Mouse (Mus musculus): ENCODE data around the gene Dvl2. TPM values are rescaled to one million over a fixed set of nuclear protein-coding genes. Genes with fewer than 3 reads are reported as not detected.
A peak's percentile ranks its signal among the peaks of the same experiment; 100 is the strongest.

Gene Dvl2
- polyA plus RNA-seq, 1 experiment from 2014 or later = 34.9 TPM

DNA sequence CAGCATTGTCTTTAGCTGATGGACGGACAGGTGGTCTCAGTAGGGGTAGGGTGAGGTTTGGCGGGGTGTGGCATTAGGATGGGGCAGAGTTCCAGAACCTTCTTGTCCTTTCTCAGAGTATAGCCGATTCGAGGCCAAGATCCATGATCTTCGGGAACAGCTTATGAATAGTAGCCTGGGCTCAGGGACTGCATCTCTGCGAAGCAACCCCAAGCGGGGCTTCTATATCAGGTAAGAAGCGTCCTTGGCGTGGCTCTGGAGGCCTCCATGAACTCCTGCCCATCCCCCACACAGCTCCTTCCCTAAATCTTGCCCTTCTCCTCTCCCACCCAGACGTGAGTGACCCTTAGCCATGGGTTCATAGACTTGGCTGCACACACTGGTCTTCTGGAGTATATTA, 39.2 kb downstream of the Dvl2 start:
- no peaks in the 10 kb centered on the region for H3K9me3 ChIP-seq (replicated peaks; ENCODE audit: control insufficient read depth, low read length)
- ATAC-seq (replicated peaks; ENCODE audit: insufficient number of reproducible peaks, low FRiP score, low TSS enrichment, low read depth) = no peak
- H3K27ac ChIP-seq (replicated peaks; ENCODE audit: low read depth, low read length) = no peak overlapping the region
- no peaks in the 10 kb centered on the region for H3K4me1 ChIP-seq (ENCODE audit: control insufficient read depth, insufficient read depth, low read length)
- peaks cover 2% of the 10 kb centered on the region for H3K36me3 ChIP-seq (replicated peaks; ENCODE audit: control insufficient read depth, insufficient read depth, low read depth, low read length)
- 91% methylated on average over 10 of the region's 10 CpGs for WGBS
- no peak overlapping the region for H3K9ac ChIP-seq (replicated peaks; ENCODE audit: low read length)
- H3K4me3 ChIP-seq (ENCODE audit: low read depth, low read length) = no peak overlapping the region
- no peak for DNase-seq (ENCODE audit: low spot score)
- H3K27me3 ChIP-seq (ENCODE audit: control insufficient read depth, insufficient read depth, low read length) = no peaks in the 10 kb centered on the region
- no peak overlapping the region for H3K4me2 ChIP-seq (ENCODE audit: low read depth, low read length)

DNA sequence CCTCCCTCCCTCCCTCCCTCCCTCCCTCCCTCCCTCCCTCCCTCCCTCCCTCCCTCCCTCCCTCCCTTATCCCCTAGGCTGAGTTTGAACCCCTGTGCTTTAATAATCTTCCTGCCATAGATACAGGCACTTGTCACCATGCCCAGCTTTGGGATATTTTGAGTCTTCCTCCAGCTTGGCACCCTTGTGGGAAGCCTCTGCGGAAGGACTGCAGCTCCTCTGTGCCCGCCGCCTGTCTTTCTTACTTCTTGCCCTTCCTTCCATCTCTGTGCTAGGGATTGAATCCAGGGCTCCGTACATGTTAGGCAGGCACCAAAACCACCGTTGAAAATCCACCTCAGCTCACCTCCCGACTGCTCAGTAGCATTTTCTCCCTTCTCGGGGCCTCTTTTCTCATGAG, 39.8 kb downstream of the Dvl2 start:
- Histone ChIP-seq H3K4me2 (ENCODE audit: low read depth, low read length) (no peak overlapping the region), H3K27me3 (ENCODE audit: control insufficient read depth, insufficient read depth, low read length) (no peaks in the 10 kb centered on the region), H3K4me3 (ENCODE audit: low read depth, low read length) (no peak overlapping the region), H3K9me3 (replicated peaks; ENCODE audit: control insufficient read depth, low read length) (no peaks in the 10 kb centered on the region), H3K36me3 (replicated peaks; ENCODE audit: control insufficient read depth, insufficient read depth, low read depth, low read length) (peaks cover 2% of the 10 kb centered on the region), H3K27ac (replicated peaks; ENCODE audit: low read depth, low read length) (no peak overlapping the region), H3K4me1 (ENCODE audit: control insufficient read depth, insufficient read depth, low read length) (no peaks in the 10 kb centered on the region), H3K9ac (replicated peaks; ENCODE audit: low read length) (no peak overlapping the region)
- ATAC-seq (replicated peaks; ENCODE audit: insufficient number of reproducible peaks, low FRiP score, low TSS enrichment, low read depth) = no peak
- DNase-seq (ENCODE audit: low spot score) = no peak
- WGBS = 93% methylated on average over 7 of the region's 7 CpGs

- Histone ChIP-seq H3K36me3 (replicated peaks; ENCODE audit: control insufficient read depth, insufficient read depth, low read depth, low read length) (peaks cover 2% of the 10 kb centered on the region), H3K9ac (replicated peaks; ENCODE audit: low read length) (no peak overlapping the region), H3K9me3 (replicated peaks; ENCODE audit: control insufficient read depth, low read length) (no peaks in the 10 kb centered on the region), H3K4me1 (ENCODE audit: control insufficient read depth, insufficient read depth, low read length) (no peaks in the 10 kb centered on the region), H3K27ac (replicated peaks; ENCODE audit: low read depth, low read length) (no peak overlapping the region), H3K27me3 (ENCODE audit: control insufficient read depth, insufficient read depth, low read length) (no peaks in the 10 kb centered on the region), H3K4me2 (ENCODE audit: low read depth, low read length) (no peak overlapping the region), H3K4me3 (ENCODE audit: low read depth, low read length) (no peak overlapping the region)
- 90% methylated on average over 23 of the region's 23 CpGs for whole genome bisulfite sequencing
- no peak for DNase-seq (ENCODE audit: low spot score)
- ATAC-seq (replicated peaks; ENCODE audit: insufficient number of reproducible peaks, low FRiP score, low TSS enrichment, low read depth) = no peak
These were observed 42.1 kb downstream of the Dvl2 start for GRCm38 (mm10) chr11:70042309-70043085.

DNA sequence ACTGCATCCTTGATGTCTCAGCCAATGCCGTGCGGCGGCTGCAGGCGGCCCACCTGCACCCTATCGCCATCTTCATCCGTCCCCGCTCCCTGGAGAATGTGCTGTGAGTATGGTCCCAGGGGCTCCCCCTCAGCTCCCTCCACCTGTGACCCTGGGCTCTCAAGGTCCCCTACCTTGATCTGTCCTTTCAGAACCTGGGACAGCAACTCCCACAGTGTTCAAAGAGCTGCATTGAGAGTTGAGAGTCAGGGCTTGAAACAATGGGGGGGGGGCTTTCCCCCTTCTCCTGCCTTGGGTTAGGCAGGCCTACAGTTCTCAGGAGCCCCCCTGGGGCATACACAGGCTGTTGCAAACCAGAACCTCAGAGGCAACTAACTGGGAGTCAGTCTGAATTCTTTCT, 43.3 kb downstream of the Dvl2 start:
- WGBS = 86% methylated on average over 7 of the region's 7 CpGs
- H3K4me3 ChIP-seq (ENCODE audit: low read depth, low read length) = no peak overlapping the region
- no peaks in the 10 kb centered on the region for H3K9me3 ChIP-seq (replicated peaks; ENCODE audit: control insufficient read depth, low read length)
- H3K36me3 ChIP-seq (replicated peaks; ENCODE audit: control insufficient read depth, insufficient read depth, low read depth, low read length) = peaks cover 2% of the 10 kb centered on the region
- no peak overlapping the region for H3K9ac ChIP-seq (replicated peaks; ENCODE audit: low read length)
- H3K27ac ChIP-seq (replicated peaks; ENCODE audit: low read depth, low read length) = no peak overlapping the region
- no peaks in the 10 kb centered on the region for H3K4me1 ChIP-seq (ENCODE audit: control insufficient read depth, insufficient read depth, low read length)
- no peaks in the 10 kb centered on the region for H3K27me3 ChIP-seq (ENCODE audit: control insufficient read depth, insufficient read depth, low read length)
- no peak overlapping the region for H3K4me2 ChIP-seq (ENCODE audit: low read depth, low read length)
- ATAC-seq (replicated peaks; ENCODE audit: insufficient number of reproducible peaks, low FRiP score, low TSS enrichment, low read depth) (no peak), DNase-seq (ENCODE audit: low spot score) (no peak)

GRCm38 (mm10) chr11:70045435-70045834, 45.0 kb downstream of the Dvl2 start:
- H3K27ac ChIP-seq (replicated peaks; ENCODE audit: low read depth, low read length) = no peak overlapping the region; the same call in 1 of the 2 replicates
- peaks cover 2% of the 10 kb centered on the region; the same call in 1 of the 2 replicates for H3K36me3 ChIP-seq (replicated peaks; ENCODE audit: control insufficient read depth, insufficient read depth, low read depth, low read length)
- DNase-seq (ENCODE audit: low spot score) (no peak), ATAC-seq (replicated peaks; ENCODE audit: insufficient number of reproducible peaks, low FRiP score, low TSS enrichment, low read depth) (no peak; the same call in 1 of the 2 replicates)
- WGBS = 12% methylated on average over 9 of the region's 9 CpGs
- no peaks in the 10 kb centered on the region for H3K27me3 ChIP-seq (ENCODE audit: control insufficient read depth, insufficient read depth, low read length)
- H3K9ac ChIP-seq (replicated peaks; ENCODE audit: low read length) = 0 out of 2 replicates have a peak overlapping the region, but pooled peaks have one; percentile 8
- H3K4me3 ChIP-seq (ENCODE audit: low read depth, low read length) = no peak overlapping the region
- H3K9me3 ChIP-seq (replicated peaks; ENCODE audit: control insufficient read depth, low read length) = no peaks in the 10 kb centered on the region
- H3K4me1 ChIP-seq (ENCODE audit: control insufficient read depth, insufficient read depth, low read length) = no peaks in the 10 kb centered on the region
- no peak overlapping the region for H3K4me2 ChIP-seq (ENCODE audit: low read depth, low read length)

- H3K4me2 ChIP-seq (ENCODE audit: low read depth, low read length) = no peak overlapping the region
- no peak for ATAC-seq (replicated peaks; ENCODE audit: insufficient number of reproducible peaks, low FRiP score, low TSS enrichment, low read depth)
These were observed 49.0 kb downstream of the Dvl2 start for GRCm38 (mm10) chr11:70049366-70049765.

GRCm38 (mm10) chr11:70049816-70050215, 49.4 kb downstream of the Dvl2 start:
- no peak overlapping the region for H3K9ac ChIP-seq (replicated peaks; ENCODE audit: low read length)
- no peaks in the 10 kb centered on the region for H3K4me1 ChIP-seq (ENCODE audit: control insufficient read depth, insufficient read depth, low read length)
- no peak overlapping the region for H3K4me2 ChIP-seq (ENCODE audit: low read depth, low read length)
- H3K27ac ChIP-seq (replicated peaks; ENCODE audit: low read depth, low read length) = no peak overlapping the region
- DNase-seq (ENCODE audit: low spot score) (no peak), ATAC-seq (replicated peaks; ENCODE audit: insufficient number of reproducible peaks, low FRiP score, low TSS enrichment, low read depth) (no peak)
- H3K27me3 ChIP-seq (ENCODE audit: control insufficient read depth, insufficient read depth, low read length) = no peaks in the 10 kb centered on the region
- 60% methylated on average over 10 of the region's 10 CpGs for WGBS
- no peaks in the 10 kb centered on the region for H3K9me3 ChIP-seq (replicated peaks; ENCODE audit: control insufficient read depth, low read length)
- H3K36me3 ChIP-seq (replicated peaks; ENCODE audit: control insufficient read depth, insufficient read depth, low read depth, low read length) = no peaks in the 10 kb centered on the region
- H3K4me3 ChIP-seq (ENCODE audit: low read depth, low read length) = no peak overlapping the region

More at GRCm38 (mm10) chr11:70049366-70049765, 49.0 kb downstream of the Dvl2 start:
- Histone ChIP-seq H3K27me3 (ENCODE audit: control insufficient read depth, insufficient read depth, low read length) (no peaks in the 10 kb centered on the region), H3K27ac (replicated peaks; ENCODE audit: low read depth, low read length) (no peak overlapping the region), H3K4me3 (ENCODE audit: low read depth, low read length) (no peak overlapping the region), H3K36me3 (replicated peaks; ENCODE audit: control insufficient read depth, insufficient read depth, low read depth, low read length) (no peaks in the 10 kb centered on the region), H3K9me3 (replicated peaks; ENCODE audit: control insufficient read depth, low read length) (no peaks in the 10 kb centered on the region), H3K9ac (replicated peaks; ENCODE audit: low read length) (no peak overlapping the region), H3K4me1 (ENCODE audit: control insufficient read depth, insufficient read depth, low read length) (no peaks in the 10 kb centered on the region)
- WGBS = 52% methylated on average over 6 of the region's 6 CpGs
- DNase-seq (ENCODE audit: low spot score) = no peak

- ATAC-seq (replicated peaks; ENCODE audit: insufficient number of reproducible peaks, low FRiP score, low TSS enrichment, low read depth) (no peak), DNase-seq (ENCODE audit: low spot score) (no peak)
- Histone ChIP-seq H3K27ac (replicated peaks; ENCODE audit: low read depth, low read length) (no peak overlapping the region), H3K9me3 (replicated peaks; ENCODE audit: control insufficient read depth, low read length) (no peaks in the 10 kb centered on the region), H3K4me2 (ENCODE audit: low read depth, low read length) (no peak overlapping the region), H3K9ac (replicated peaks; ENCODE audit: low read length) (no peak overlapping the region), H3K4me1 (ENCODE audit: control insufficient read depth, insufficient read depth, low read length) (no peaks in the 10 kb centered on the region), H3K36me3 (replicated peaks; ENCODE audit: control insufficient read depth, insufficient read depth, low read depth, low read length) (no peaks in the 10 kb centered on the region), H3K4me3 (ENCODE audit: low read depth, low read length) (no peak overlapping the region), H3K27me3 (ENCODE audit: control insufficient read depth, insufficient read depth, low read length) (no peaks in the 10 kb centered on the region)
- 76% methylated on average over 7 of the region's 7 CpGs for WGBS
These were observed 52.8 kb downstream of the Dvl2 start for GRCm38 (mm10) chr11:70053156-70053555.

All from embryonic facial prominence, embryonic 11.5 days (tissue).